Mouse (Mus musculus) stomach, postnatal 0 days (tissue): ENCODE results near the gene Adgrl2.

Source experiments
- CTCF ChIP-seq: IDR thresholded peaks from 2 replicates; pipeline ENCODE4 v1.5.1; 2016; ENCODE audit warnings: antibody characterized with exemption, low read depth, mild to moderate bottlenecking, moderate library complexity
- EP300 ChIP-seq: optimal IDR thresholded peaks from 2 replicates; pipeline ENCODE3; 2016; ENCODE audit warnings: antibody characterized with exemption

DNA sequence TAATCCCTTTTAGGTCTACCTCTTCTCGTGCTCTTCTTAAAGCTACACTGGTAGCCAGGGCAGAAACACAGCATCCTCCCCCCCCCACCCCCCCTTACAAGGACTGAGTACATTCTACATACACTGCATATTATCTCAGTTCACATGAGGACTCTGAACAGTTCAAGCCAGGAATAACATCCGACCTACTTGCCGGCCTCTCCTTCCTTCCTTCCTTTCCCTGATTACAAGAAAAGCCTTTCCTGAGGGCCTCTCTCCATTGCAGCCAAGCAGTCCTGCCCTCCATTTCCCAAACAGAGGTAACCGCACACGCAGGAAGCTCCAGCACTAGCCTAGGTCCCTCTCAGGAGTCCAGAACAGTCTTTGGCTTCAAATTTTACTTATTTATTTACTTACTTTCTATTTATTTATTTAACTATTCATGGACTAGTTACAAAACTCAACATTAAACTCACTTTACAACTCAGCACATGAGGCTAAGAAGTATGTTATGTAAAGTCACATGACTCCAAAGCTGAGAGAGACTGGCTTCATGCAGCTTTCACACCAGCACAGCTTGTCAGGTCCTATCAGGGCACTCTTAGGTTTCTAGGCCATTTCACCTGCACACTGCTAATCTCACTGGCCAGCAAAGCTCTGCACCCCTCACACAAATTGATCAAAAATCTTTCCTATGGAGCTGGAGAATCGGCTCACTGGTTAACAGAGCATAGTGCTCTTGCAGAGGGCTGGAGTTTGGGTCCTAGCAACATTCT, 83.2 kb downstream of the Adgrl2 start:
- TF ChIP-seq EP300 (no peak), CTCF (no peak)
